Mouse (Mus musculus): ENCODE measurements around the gene Olfr282. TPM values are rescaled to one million over a fixed set of nuclear protein-coding genes. Genes with fewer than 3 reads are reported as not detected.

Gene Olfr282
- polyA plus RNA-seq, 1 experiment from 2014 or later, result not detected

- no peaks in the 10 kb centered on the region for H3K9me3 ChIP-seq (replicated peaks)
- H3K27ac ChIP-seq, result no peak overlapping the region
- 73% methylated on average over 7 of the region's 7 CpGs for WGBS
- no peak overlapping the region for H3K4me2 ChIP-seq (replicated peaks)
- H3K4me3 ChIP-seq, result no peak overlapping the region
- no peak for ATAC-seq (ENCODE audit: low FRiP score)
- no peaks in the 10 kb centered on the region for H3K36me3 ChIP-seq
- no peak overlapping the region for H3K9ac ChIP-seq
- no peaks in the 10 kb centered on the region for H3K4me1 ChIP-seq
- no peaks in the 10 kb centered on the region for H3K27me3 ChIP-seq
These were observed 48.6 kb downstream of the Olfr282 start for GRCm38 (mm10) chr15:98479568-98480102.

GRCm38 (mm10) chr15:98482701-98483100, 51.7 kb downstream of the Olfr282 start, which contains the start of gene Lalba:
Lalba (minus strand) TSS chr15:98482721.
- H3K27ac ChIP-seq, result no peak within 1 kb of the TSS
- H3K4me3 ChIP-seq, result no peak within 1 kb of the TSS
- WGBS, result 66% methylated on average over 3 of the region's 3 CpGs
- no peaks in the 10 kb centered on the region for H3K9me3 ChIP-seq (replicated peaks)
- H3K4me1 ChIP-seq, result no peaks in the 10 kb centered on the region
- no peaks in the 10 kb centered on the region for H3K27me3 ChIP-seq
- H3K4me2 ChIP-seq (replicated peaks), result no peak within 1 kb of the TSS
- H3K36me3 ChIP-seq, result no peaks in the 10 kb centered on the region
- ATAC-seq (ENCODE audit: low FRiP score), result no peak
- no peak within 1 kb of the TSS for H3K9ac ChIP-seq

- WGBS, result 81% methylated on average over 18 of the region's 18 CpGs
- Histone ChIP-seq H3K4me1 (no peaks in the 10 kb centered on the region), H3K4me2 (replicated peaks) (no peak overlapping the region), H3K36me3 (no peaks in the 10 kb centered on the region), H3K9me3 (replicated peaks) (no peaks in the 10 kb centered on the region), H3K4me3 (no peak overlapping the region), H3K27ac (no peak overlapping the region), H3K27me3 (no peaks in the 10 kb centered on the region), H3K9ac (no peak overlapping the region)
- no peak for ATAC-seq (ENCODE audit: low FRiP score)
These were observed 53.2 kb downstream of the Olfr282 start for GRCm38 (mm10) chr15:98483907-98484886.

- Histone ChIP-seq H3K9ac (no peak overlapping the region), H3K4me3 (no peak overlapping the region), H3K4me1 (no peaks in the 10 kb centered on the region), H3K4me2 (replicated peaks) (no peak overlapping the region), H3K9me3 (replicated peaks) (no peaks in the 10 kb centered on the region), H3K27me3 (no peaks in the 10 kb centered on the region), H3K27ac (no peak overlapping the region), H3K36me3 (no peaks in the 10 kb centered on the region)
- WGBS, result 95% methylated on average over 8 of the region's 8 CpGs
- ATAC-seq (ENCODE audit: low FRiP score), result no peak
These were observed 55.5 kb downstream of the Olfr282 start for GRCm38 (mm10) chr15:98486433-98487021.

Other genes starting within 250 kb of the Olfr282 start
- gene Olfr288, start 235.7 kb upstream of the Olfr282 start, polyA plus RNA-seq (2016; fragmentation: Nextera tagmentation; extraction: Ambion mirVana), result not detected in 2 replicates
- gene Gm44579, start 210.2 kb upstream of the Olfr282 start, polyA plus RNA-seq (2016; fragmentation: Nextera tagmentation; extraction: Ambion mirVana), result not detected in 2 replicates
- gene Olfr287, start 210.2 kb upstream of the Olfr282 start, polyA plus RNA-seq (2016; fragmentation: Nextera tagmentation; extraction: Ambion mirVana), result not detected in 2 replicates
- gene Olfr286, start 196.8 kb upstream of the Olfr282 start, polyA plus RNA-seq (2016; fragmentation: Nextera tagmentation; extraction: Ambion mirVana), result not detected in 2 replicates
- gene H1fnt, start 173.9 kb upstream of the Olfr282 start, polyA plus RNA-seq (2016; fragmentation: Nextera tagmentation; extraction: Ambion mirVana), result not detected in 2 replicates
- 3.0 and 3.7 TPM in 2 replicates for gene Zfp641, start 135.1 kb upstream of the Olfr282 start, polyA plus RNA-seq (2016; fragmentation: Nextera tagmentation; extraction: Ambion mirVana)
- gene Olfr285, start 113.9 kb upstream of the Olfr282 start, polyA plus RNA-seq (2016; fragmentation: Nextera tagmentation; extraction: Ambion mirVana), result not detected in 2 replicates
- not detected in 2 replicates for gene Olfr284, start 90.2 kb upstream of the Olfr282 start, polyA plus RNA-seq (2016; fragmentation: Nextera tagmentation; extraction: Ambion mirVana)
- not detected in 2 replicates for gene Olfr283, start 50.3 kb upstream of the Olfr282 start, polyA plus RNA-seq (2016; fragmentation: Nextera tagmentation; extraction: Ambion mirVana)
- gene Olfr281, start 21.4 kb downstream of the Olfr282 start, polyA plus RNA-seq (2016; fragmentation: Nextera tagmentation; extraction: Ambion mirVana), result not detected in 2 replicates
- gene OR5BS1P, start 38.7 kb downstream of the Olfr282 start, polyA plus RNA-seq (2016; fragmentation: Nextera tagmentation; extraction: Ambion mirVana), result not detected in 2 replicates
- not detected in 2 replicates for gene Lalba, start 51.5 kb downstream of the Olfr282 start, polyA plus RNA-seq (2016; fragmentation: Nextera tagmentation; extraction: Ambion mirVana)
- not detected in 2 replicates for gene Olfr279, start 61.2 kb downstream of the Olfr282 start, polyA plus RNA-seq (2016; fragmentation: Nextera tagmentation; extraction: Ambion mirVana)
- 166 and 167 TPM in 2 replicates for gene Kansl2, start 103.0 kb downstream of the Olfr282 start, polyA plus RNA-seq (2016; fragmentation: Nextera tagmentation; extraction: Ambion mirVana)
- gene Ccnt1, start 139.7 kb downstream of the Olfr282 start, polyA plus RNA-seq (2016; fragmentation: Nextera tagmentation; extraction: Ambion mirVana), result 63.2 and 65.5 TPM in 2 replicates
- 0.43 and 0.46 TPM in 2 replicates for gene 4930415O20Rik, start 139.8 kb downstream of the Olfr282 start, polyA plus RNA-seq (2016; fragmentation: Nextera tagmentation; extraction: Ambion mirVana)
- gene Adcy6, start 178.9 kb downstream of the Olfr282 start, polyA plus RNA-seq (2016; fragmentation: Nextera tagmentation; extraction: Ambion mirVana), result 15.9 and 18.6 TPM in 2 replicates
- gene Cacnb3, start 199.6 kb downstream of the Olfr282 start, polyA plus RNA-seq (2016; fragmentation: Nextera tagmentation; extraction: Ambion mirVana), result 110 and 113 TPM in 2 replicates
- gene Ddx23, start 231.7 kb downstream of the Olfr282 start, polyA plus RNA-seq (2016; fragmentation: Nextera tagmentation; extraction: Ambion mirVana), result 21.9 and 26.6 TPM in 2 replicates
- 6.4 and 6.5 TPM in 2 replicates for gene Rnd1, start 246.2 kb downstream of the Olfr282 start, polyA plus RNA-seq (2016; fragmentation: Nextera tagmentation; extraction: Ambion mirVana)